Mouse (Mus musculus): ENCODE data around the gene Ndufb8. TPM values are rescaled to one million over a fixed set of nuclear protein-coding genes. Genes with fewer than 3 reads are reported as not detected.

Gene Ndufb8
- 191 and 244 TPM in 2 replicates for total RNA-seq (2017)

GRCm38 (mm10) chr19:44554861-44555590 is at the start of gene Ndufb8:
Gene Ndufb8, minus strand, starts transcription at chr19:44555440.
- peak; percentile 91 for ATAC-seq (replicated peaks; ENCODE audit: low read depth, poor library complexity, severe bottlenecking)

- ATAC-seq (replicated peaks; ENCODE audit: low read depth, poor library complexity, severe bottlenecking), result no peak
These were observed 38.9 kb upstream of the Ndufb8 start for GRCm38 (mm10) chr19:44594180-44594579.

GRCm38 (mm10) chr19:44591638-44592037 is 36.4 kb upstream of the Ndufb8 start:
- ATAC-seq (replicated peaks; ENCODE audit: low read depth, poor library complexity, severe bottlenecking), result no peak

- peak; percentile 36 for ATAC-seq (replicated peaks; ENCODE audit: low read depth, poor library complexity, severe bottlenecking)
These were observed 35.8 kb upstream of the Ndufb8 start for GRCm38 (mm10) chr19:44590992-44591391.

GRCm38 (mm10) chr19:44589591-44590223 is 34.5 kb upstream of the Ndufb8 start:
- no peak for ATAC-seq (replicated peaks; ENCODE audit: low read depth, poor library complexity, severe bottlenecking)

GRCm38 (mm10) chr19:44588036-44588435 is 32.8 kb upstream of the Ndufb8 start:
- ATAC-seq (replicated peaks; ENCODE audit: low read depth, poor library complexity, severe bottlenecking), result no peak

GRCm38 (mm10) chr19:44582638-44583309 is 27.5 kb upstream of the Ndufb8 start:
- peak; percentile 97 for ATAC-seq (replicated peaks; ENCODE audit: low read depth, poor library complexity, severe bottlenecking)

- no peak for ATAC-seq (replicated peaks; ENCODE audit: low read depth, poor library complexity, severe bottlenecking)
These were observed 26.9 kb upstream of the Ndufb8 start for GRCm38 (mm10) chr19:44582103-44582502.

- ATAC-seq (replicated peaks; ENCODE audit: low read depth, poor library complexity, severe bottlenecking), result peak; percentile 42
These were observed 22.8 kb upstream of the Ndufb8 start for GRCm38 (mm10) chr19:44578038-44578437.

- ATAC-seq (replicated peaks; ENCODE audit: low read depth, poor library complexity, severe bottlenecking), result no peak
These were observed 21.0 kb upstream of the Ndufb8 start for GRCm38 (mm10) chr19:44576275-44576674.

GRCm38 (mm10) chr19:44567763-44568162 is 12.5 kb upstream of the Ndufb8 start:
- no peak for ATAC-seq (replicated peaks; ENCODE audit: low read depth, poor library complexity, severe bottlenecking)

- no peak for ATAC-seq (replicated peaks; ENCODE audit: low read depth, poor library complexity, severe bottlenecking)
These were observed 8.8 kb upstream of the Ndufb8 start for GRCm38 (mm10) chr19:44564006-44564405.

- peak; percentile 99 for ATAC-seq (replicated peaks; ENCODE audit: low read depth, poor library complexity, severe bottlenecking)
These were observed 7.5 kb upstream of the Ndufb8 start, which contains the start of gene Hif1an for GRCm38 (mm10) chr19:44562652-44563206. Gene Hif1an, plus strand, starts transcription at chr19:44562850.

GRCm38 (mm10) chr19:44554490-44554860 is 765 bp downstream of the Ndufb8 start:
- ATAC-seq (replicated peaks; ENCODE audit: low read depth, poor library complexity, severe bottlenecking), result 0 out of 2 replicates have a peak, but pooled peaks have one; percentile 36

- no peak for ATAC-seq (replicated peaks; ENCODE audit: low read depth, poor library complexity, severe bottlenecking)
These were observed 2.0 kb downstream of the Ndufb8 start for GRCm38 (mm10) chr19:44553286-44553685.

- ATAC-seq (replicated peaks; ENCODE audit: low read depth, poor library complexity, severe bottlenecking), result no peak
These were observed 2.5 kb downstream of the Ndufb8 start, which contains the start of gene Gm20538 for GRCm38 (mm10) chr19:44552731-44553130. Gene Gm20538, minus strand, starts transcription at chr19:44552831.

- peak; percentile 42; the same call in 1 of the 2 replicates for ATAC-seq (replicated peaks; ENCODE audit: low read depth, poor library complexity, severe bottlenecking)
These were observed 9.8 kb downstream of the Ndufb8 start, which contains the start of gene Sec31b for GRCm38 (mm10) chr19:44545321-44546041. Gene Sec31b, minus strand, starts transcription at chr19:44545864.

- peak; percentile 95 for ATAC-seq (replicated peaks; ENCODE audit: low read depth, poor library complexity, severe bottlenecking)
These were observed 10.5 kb downstream of the Ndufb8 start for GRCm38 (mm10) chr19:44544775-44545174.

GRCm38 (mm10) chr19:44544372-44544771 is 10.9 kb downstream of the Ndufb8 start:
- ATAC-seq (replicated peaks; ENCODE audit: low read depth, poor library complexity, severe bottlenecking), result peak; percentile 6; the same call in 1 of the 2 replicates

- ATAC-seq (replicated peaks; ENCODE audit: low read depth, poor library complexity, severe bottlenecking), result no peak
These were observed 12.5 kb downstream of the Ndufb8 start for GRCm38 (mm10) chr19:44542694-44543178.
